Mouse (Mus musculus) spleen, postnatal 4 days (tissue): ENCODE measurements around the gene Ccdc70.
"Not testable (repeated sequence)": the region's sequence is repeated elsewhere in the genome, so short reads cannot be mapped to it uniquely, and the experiment has no call there.

Experiments used
- DNase-seq, 2 experiments: peaks; one replicate each; pipeline ENCODE4 v3.0.0; 2022; ENCODE audit warnings: low spot score in 2 of 2

Ccdc70 gene

DNA sequence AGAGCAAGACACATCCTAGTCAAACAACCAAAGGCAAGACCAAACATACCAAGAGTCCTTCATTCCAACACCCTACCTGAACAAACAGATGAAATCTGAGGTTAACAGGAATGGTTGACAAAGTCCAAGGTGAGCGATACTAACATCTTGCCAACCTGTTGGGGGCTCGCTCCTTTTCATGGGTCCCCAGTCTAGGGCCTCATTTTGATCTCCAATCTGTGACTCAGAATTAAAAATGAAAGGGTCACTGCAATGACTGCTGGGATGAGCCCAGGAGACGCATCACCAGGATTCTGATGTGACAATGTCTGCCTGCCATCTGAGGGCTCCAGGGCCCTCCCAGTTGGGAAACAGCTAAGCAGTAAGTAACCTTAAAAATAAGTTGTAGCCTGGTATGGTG is at the start of gene Ccdc70:
Ccdc70 (plus strand) TSS at position 301 of the 400 bp plus-strand sequence.
- DNase-seq = no peak

DNA sequence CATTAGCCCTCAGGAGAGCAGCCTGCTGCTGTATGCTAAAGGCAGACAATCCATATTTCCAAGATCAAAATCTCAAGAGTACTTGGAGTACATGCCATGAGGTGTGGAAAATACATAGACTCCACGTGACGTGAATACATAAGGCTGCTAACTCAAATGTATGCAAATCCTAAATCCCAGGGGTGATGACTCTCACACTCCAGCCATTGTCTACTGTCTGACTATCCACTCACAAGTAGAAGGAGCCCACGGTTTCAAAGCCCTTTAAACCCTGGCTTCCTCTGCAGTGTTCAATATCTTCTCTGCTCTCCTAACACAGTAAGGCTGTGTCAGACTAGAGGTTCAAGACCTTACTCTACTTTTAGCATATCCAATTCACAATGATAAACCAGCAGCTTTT is 38.8 kb upstream of the Ccdc70 start:
- DNase-seq = not testable (repeated sequence)

GRCm38 (mm10) chr8:21932610-21933009 is 37.0 kb upstream of the Ccdc70 start, which contains the start of gene Defb15:
Defb15 (minus strand) TSS chr8:21932710.
- no peak for DNase-seq

DNA sequence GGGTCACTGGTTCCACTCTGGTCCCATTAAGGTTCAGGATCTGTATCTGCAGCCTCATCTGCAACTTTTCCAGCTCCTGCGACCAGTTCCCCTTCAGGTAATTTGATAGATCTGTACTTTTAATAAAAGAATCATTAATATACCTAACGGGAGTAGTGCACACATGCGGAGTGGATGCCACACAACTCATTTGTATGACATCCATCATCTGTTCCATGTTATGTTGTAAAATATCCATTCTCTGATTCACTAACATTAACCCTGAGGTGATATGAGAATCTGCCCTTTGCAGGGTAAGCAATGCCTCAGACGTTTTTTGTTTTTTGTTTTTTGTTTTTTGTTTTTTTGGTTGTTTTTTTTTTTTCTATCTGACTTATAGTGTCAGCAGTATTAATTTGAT is 31.5 kb upstream of the Ccdc70 start, which contains the start of gene Defb35:
Defb35 (plus strand) TSS at position 301 of the 400 bp plus-strand sequence.
- DNase-seq = not testable (repeated sequence)

- no peak for DNase-seq
Observed at GRCm38 (mm10) chr8:21946462-21946861, 23.1 kb upstream of the Ccdc70 start, which contains the start of gene Defb13. Defb13 (plus strand) TSS chr8:21946762.

DNA sequence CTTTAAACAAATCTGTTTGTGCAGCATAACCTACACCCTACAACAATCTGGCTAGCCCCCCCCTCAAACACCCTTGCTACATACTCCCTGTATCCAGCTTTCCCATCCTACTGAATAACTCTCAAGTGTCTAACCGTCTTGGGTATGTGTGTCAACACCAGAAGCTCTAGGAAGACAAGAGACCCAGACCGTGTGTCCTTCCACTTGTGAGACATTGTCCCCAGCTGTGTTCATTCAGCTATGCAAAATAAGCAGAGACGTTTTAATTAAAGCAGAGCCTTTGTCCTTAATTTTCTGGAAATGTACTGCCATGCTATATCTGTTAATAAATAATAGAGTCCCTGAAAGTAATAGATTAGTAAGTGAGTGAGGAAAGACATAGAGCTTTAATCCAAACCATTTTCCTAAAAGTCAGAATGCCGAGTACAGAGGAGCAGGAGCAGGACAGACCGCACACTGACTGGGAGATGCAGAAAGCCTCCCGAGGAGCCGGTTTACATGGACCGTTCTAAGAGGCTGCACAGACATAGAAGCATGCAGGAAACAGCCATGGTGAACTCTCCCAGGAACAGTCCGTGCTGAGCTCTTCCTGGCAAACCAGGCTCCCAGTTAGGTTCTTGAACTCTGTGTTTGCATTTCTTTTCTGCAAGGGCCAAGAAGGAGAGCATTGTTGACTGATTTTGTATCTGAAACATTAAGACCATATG is 22.1 kb upstream of the Ccdc70 start:
- DNase-seq = no peak

DNA sequence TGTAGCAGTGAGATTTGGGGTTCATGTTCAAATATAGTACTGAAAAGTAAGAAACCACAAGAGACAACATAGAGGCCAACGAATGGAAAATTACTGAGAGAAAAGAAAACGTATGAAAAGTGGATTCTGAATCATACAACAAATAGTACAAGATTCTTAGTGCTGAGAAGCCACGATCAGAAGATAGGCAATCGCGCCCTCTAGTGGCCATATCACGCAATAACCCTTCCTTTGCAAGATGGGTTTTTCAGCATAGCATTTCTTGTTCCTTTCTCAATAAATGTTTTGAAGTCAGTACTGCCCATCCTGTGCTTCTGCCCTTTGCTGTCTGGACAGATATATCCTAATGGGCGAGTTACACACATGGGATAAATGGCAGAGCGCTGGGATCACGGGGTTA is 14.3 kb upstream of the Ccdc70 start:
- peak in 1 of 2 experiments; percentile 16 for DNase-seq

DNA sequence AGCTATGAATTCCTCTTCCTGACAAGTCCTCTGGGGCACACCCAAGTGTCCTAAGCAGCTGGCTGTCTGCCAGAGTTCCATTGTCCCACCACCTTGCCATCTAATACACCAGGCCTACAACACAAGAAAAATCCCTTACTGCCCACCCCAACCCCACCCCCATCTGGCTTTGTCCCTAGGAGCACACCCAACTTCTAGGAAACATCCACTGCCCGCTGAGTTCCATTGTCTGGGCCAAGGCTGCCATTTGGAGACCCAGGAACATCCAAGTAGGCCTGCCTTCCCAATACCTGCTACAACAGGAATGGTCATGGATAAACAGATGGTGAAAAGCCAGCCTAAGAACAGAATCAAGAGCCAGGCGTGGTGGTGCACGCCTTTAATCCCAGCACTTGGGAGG is 13.2 kb upstream of the Ccdc70 start:
- DNase-seq = no peak

- no peak for DNase-seq
Observed at GRCm38 (mm10) chr8:21958414-21958813, 11.2 kb upstream of the Ccdc70 start, which contains the start of gene Fam90a1a. Fam90a1a (plus strand) TSS chr8:21958714.

DNA sequence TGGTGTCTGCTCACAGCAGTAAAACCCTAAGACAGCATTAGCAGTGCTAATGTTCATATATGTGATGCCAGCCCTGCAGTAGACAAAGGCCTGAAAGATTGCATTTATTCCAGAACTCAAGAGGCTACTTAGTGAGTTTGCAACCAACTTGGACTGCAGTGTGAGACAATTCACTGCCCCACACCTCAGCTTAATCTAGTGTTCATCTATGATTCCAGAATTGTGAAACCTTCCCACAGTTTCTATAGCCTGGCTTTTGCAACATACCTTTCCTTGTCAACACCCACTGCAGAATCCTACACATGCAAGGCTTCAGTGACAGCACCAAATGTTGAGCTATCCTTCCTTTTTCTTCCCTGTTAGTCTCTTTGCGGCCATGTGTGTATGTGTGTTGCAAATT is 2.9 kb upstream of the Ccdc70 start:
- DNase-seq = no peak

DNA sequence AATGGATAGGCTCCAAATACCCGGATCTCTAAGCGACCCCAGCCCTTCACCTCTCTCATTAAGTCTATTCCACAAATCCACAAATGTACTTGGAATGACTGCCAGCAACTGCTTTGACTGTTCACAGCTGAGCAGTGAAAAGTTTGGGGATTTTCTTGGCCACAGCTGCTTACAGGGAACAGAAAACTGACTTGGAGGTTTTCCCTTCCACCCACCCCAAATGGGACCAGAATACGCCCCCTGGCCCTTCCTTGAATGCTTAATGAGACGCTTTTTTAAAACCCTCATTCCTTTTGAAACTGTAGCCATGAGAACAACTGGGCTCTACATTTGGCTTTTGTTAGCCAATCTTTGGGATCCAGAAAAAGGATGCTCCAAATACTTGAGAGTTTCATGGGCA is 8.6 kb downstream of the Ccdc70 start:
- DNase-seq = no peak

DNA sequence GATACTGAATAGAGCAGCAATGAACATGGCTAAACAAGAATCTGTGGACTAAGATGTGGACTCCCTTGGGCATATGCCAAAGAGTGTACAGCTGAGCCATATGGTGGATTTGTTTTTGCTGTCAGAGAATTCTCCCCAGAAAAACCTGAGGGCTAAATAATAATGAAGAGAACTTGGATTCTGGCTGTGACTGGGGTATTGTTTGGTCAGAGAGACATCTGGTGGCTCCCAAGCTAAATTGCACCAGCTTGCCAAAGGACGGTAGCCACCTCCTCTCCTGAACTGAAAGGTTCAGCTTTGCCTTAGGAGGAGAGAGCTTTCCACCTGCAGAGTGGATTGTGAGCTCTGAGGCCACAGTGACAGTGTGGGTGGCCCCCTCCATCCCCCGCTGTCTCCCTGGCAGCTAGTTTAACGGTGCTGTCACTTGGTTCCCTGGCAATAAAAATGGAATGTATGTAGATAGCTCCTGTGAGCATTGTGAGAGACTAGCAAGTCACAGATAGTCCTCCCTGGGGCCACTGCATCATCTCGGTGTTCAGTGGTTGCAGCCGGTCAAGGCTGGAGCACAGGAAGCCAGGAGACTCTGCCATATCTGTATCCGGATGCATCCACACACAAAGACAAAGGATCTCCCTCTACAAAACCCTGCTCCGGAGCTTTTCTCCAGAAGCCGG is 12.2 kb downstream of the Ccdc70 start:
- no peak for DNase-seq

GRCm38 (mm10) chr8:21992184-21992583 is 22.6 kb downstream of the Ccdc70 start:
- no peak for DNase-seq

DNA sequence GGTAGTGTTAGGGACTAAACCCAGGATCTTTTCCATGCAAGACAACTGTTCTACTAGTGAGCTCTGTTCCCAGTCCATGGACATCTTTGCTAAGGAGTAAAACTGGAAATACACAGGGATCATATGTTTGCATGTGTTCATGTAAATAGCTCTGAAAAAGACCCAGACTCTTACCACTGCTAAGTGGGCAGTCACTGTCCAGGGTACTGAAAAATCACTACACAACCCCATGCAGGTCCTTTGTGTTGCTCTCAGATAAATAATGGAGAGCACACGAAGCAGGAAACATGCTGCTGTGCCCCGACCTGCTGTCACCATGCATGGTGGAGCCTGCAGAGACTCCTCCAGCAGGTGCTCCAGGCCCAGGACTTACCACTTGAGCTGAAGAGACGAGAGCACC is 25.6 kb downstream of the Ccdc70 start:
- no peak for DNase-seq

DNA sequence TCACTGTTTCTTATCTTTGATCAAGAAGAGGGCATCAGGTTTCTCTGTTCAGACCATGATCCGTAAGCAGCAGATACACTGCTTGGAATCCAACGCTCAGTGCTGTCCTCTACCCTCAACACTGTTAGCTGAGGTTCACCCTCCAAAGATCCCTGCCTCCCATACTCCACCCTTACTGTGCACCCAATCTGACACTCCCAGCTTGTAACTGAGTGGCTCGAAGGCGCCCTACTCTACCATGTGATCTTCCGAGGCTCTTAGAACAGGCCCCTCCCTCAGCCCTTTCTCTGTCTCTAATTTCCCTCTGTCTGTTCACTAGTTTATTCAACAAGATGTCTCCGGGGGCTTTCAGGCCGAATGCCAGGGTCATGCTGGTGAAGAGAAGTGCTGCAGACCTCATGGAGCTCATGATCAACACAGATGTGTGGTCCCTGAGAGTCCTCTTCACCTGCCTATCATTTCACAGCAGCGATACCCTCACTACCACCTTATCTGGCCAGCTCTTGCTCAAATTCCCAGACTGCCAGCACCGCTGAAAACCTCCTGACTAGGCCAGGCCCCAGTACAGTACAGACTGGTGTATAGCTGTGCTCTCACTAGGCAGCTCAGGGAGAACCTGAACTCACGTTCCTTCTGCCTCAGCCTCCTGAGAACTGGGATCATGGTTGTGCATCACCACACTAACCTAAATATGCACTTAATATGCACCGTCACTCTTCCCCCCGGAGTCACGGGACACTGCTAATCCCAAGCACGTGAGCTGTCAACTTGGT is 35.4 kb downstream of the Ccdc70 start:
- no peak for DNase-seq

GRCm38 (mm10) chr8:22006423-22006822 is 36.8 kb downstream of the Ccdc70 start:
- DNase-seq = no peak

DNA sequence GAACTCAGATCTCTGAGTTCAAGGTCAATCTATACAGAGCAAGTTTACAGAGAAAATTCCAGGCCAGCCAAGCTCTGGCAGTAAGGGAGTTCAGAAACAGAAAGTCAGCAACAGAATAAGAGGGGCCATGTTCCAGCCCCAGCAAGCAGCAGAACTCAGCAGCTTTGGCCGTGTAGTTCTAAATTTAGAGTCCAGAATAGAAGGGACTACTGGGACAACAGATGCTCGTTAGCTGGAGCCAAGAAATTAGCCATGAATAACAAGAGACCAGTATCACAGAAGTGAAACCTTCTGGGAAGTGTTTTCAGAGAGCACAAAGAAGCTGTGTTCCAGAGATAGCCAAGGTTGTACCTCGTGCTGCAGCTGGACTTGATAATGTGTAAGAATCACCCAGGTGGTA is 39.8 kb downstream of the Ccdc70 start:
- DNase-seq = no peak

- no peak for DNase-seq
Observed at GRCm38 (mm10) chr8:22013034-22013707, 43.6 kb downstream of the Ccdc70 start.

DNA sequence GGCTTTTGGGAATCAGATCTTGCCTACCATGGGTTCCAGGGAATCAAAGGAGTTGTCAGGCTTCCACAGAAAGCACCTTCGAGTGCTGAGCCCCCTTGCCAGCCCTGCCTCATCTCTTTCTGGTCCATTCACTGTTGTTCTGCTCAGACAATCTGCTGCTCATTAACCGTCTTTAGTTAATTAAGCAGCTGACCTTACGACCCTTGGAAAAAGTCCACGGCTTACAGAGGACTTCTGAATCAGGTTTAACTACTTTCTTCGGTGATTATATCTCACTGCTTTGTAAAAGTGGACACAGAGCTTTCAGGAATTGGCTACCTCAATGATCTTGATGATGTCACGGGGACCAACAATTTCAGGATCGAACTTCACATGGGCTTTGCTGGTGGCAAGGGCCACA is 48.2 kb downstream of the Ccdc70 start:
- no peak for DNase-seq

DNA sequence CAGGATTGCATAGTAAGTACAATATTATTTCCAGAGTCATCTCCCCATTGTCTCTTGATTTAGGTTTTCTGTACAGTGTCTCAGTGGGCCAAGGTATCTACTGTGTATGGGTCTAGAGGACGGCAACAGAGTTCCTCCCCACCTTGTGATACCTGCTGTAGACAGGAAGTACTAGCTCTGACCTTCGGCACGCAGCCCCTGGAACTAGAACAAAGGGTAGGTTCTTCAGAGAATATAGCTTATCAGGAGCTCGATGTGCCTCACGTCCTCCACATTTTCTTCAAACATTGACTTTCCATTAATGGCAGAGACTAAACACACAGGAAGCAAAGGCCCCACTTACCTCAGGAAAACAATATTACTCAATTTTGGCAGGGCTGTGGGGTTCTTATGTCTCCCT is 49.9 kb downstream of the Ccdc70 start:
- no peak for DNase-seq

DNA sequence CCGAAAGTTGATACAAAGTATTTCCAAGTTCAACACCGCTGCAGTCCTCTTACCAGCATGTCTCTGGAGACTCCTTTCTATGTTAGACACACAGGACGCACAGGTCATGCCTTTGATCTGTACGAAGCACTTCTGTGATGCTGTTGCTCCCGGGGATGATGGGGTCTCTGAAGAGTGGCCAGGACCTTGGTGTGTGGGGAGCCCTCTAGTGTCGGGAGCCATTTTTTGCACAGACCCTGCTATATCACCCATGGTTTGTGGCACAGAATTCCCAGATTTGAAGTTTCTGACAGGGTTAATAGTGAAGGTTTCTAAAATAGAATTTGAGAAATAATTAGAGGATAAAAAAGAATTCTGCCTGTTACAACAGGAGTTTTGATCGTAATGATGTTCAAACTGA is 52.7 kb downstream of the Ccdc70 start:
- no peak for DNase-seq
